Mouse (Mus musculus): ENCODE measurements around the gene Phlpp2. TPM values are rescaled to one million over a fixed set of nuclear protein-coding genes. Genes with fewer than 3 reads are reported as not detected.

The Phlpp2 gene
- polyA plus RNA-seq, 1 experiment from 2014 or later: 2.4 TPM

GRCm38 (mm10) chr8:109904928-109905668 is 36.8 kb downstream of the Phlpp2 start:
- H3K27ac ChIP-seq: no peak overlapping the region; the same call in 1 of the 2 replicates
- H3K27me3 ChIP-seq (replicated peaks): no peaks in the 10 kb centered on the region
- H3K4me2 ChIP-seq (replicated peaks): no peak overlapping the region
- ATAC-seq: peak; percentile 94
- H3K9me3 ChIP-seq: no peaks in the 10 kb centered on the region
- peaks cover 6% of the 10 kb centered on the region; the same call in 1 of the 2 replicates for H3K36me3 ChIP-seq
- WGBS: 80% methylated on average over 1 of the region's 1 CpGs
- H3K4me3 ChIP-seq (replicated peaks): no peak overlapping the region
- H3K9ac ChIP-seq: no peak overlapping the region
- H3K4me1 ChIP-seq (replicated peaks): no peaks in the 10 kb centered on the region

- H3K9ac ChIP-seq: no peak overlapping the region
- H3K27me3 ChIP-seq (replicated peaks): no peaks in the 10 kb centered on the region
- H3K9me3 ChIP-seq: no peaks in the 10 kb centered on the region
- no peaks in the 10 kb centered on the region for H3K4me1 ChIP-seq (replicated peaks)
- 96% methylated on average over 3 of the region's 3 CpGs for WGBS
- H3K4me2 ChIP-seq (replicated peaks): no peak overlapping the region
- H3K27ac ChIP-seq: no peak overlapping the region
- peaks cover 6% of the 10 kb centered on the region; the same call in 1 of the 2 replicates for H3K36me3 ChIP-seq
- ATAC-seq: no peak
- H3K4me3 ChIP-seq (replicated peaks): no peak overlapping the region
These were observed 38.6 kb downstream of the Phlpp2 start for GRCm38 (mm10) chr8:109906907-109907306.

GRCm38 (mm10) chr8:109907376-109907775 is 39.0 kb downstream of the Phlpp2 start:
- H3K4me1 ChIP-seq (replicated peaks): no peaks in the 10 kb centered on the region
- H3K4me2 ChIP-seq (replicated peaks): no peak overlapping the region
- ATAC-seq: no peak
- peaks cover 6% of the 10 kb centered on the region; the same call in 1 of the 2 replicates for H3K36me3 ChIP-seq
- no peaks in the 10 kb centered on the region for H3K9me3 ChIP-seq
- H3K4me3 ChIP-seq (replicated peaks): no peak overlapping the region
- WGBS: 94% methylated on average over 4 of the region's 4 CpGs
- H3K9ac ChIP-seq: no peak overlapping the region
- no peaks in the 10 kb centered on the region for H3K27me3 ChIP-seq (replicated peaks)
- no peak overlapping the region for H3K27ac ChIP-seq

DNA sequence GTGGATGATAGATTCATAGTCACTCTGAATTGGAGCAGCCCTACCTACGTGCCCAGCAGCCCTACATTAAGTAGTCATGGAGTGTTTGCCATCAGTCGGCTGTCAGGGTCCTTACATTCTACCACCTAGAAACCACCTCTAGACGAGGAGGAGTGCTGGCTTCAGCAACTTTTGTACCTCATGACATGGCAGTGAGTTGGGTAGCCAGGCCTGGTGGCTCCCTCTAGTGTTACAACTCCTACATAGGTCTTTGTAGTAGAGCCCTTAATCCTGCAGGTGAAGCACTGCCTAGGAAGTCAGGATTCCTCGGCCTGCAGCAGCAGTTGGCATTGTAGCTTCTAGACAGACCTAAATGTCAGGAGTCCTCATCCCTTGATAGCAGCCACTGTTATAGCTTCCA is 48.9 kb downstream of the Phlpp2 start:
- Histone ChIP-seq H3K4me2 (replicated peaks) (no peak overlapping the region), H3K36me3 (peaks cover 3% of the 10 kb centered on the region; the same call in 1 of the 2 replicates)
- peak; percentile 68; the same call in 1 of the 2 replicates for ATAC-seq

DNA sequence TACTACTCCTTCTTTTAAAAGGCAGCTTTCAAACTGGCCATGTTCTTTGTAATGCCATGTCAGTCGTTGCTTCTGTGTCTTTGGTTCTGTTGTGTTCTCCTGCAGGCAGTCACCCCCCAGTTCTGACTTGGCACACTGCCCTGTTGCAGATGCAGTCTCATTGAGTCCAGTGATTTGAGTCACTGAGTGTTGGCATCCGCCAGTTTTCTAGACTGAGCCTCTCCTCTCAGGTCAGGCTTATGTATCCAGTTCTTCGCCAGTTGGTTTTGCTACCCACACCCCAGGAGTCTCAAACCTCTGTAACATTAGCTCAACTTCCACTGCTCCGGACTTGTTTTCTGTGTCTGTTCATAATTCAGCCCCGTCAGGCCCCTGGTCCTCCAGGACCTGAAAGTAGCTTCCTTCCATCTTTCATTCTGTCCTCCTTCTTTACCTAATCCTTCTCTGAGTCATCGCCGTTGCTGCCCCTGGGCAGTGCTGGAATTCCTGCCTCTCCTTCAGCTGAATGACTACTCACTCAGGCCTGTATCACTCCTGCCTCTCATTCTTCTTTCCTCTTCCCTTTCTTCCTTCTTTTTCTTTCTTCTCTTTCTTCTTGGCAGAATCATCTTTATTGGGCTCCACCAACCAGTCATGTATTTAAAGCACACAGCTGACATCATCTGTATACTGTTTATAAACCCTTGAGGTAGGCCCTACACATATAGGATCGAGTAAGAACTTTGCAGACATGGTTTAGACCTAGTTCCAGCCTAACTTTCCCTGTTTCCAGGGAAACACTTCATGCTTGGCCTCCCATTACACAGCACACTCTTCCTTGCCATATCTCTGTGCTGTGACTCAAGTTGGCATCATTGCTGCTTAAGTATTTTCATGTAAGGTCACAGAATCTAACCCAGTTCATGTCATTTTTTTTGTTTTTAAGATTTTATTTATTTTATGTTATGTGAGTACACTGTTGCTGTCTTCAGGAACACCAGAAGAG is 52.4 kb downstream of the Phlpp2 start:
- Histone ChIP-seq H3K27me3 (replicated peaks) (no peaks in the 10 kb centered on the region), H3K9me3 (no peaks in the 10 kb centered on the region), H3K27ac (no peak overlapping the region), H3K4me2 (replicated peaks) (no peak overlapping the region), H3K9ac (no peak overlapping the region), H3K4me1 (replicated peaks) (peaks cover 6% of the 10 kb centered on the region; the same call in 1 of the 2 replicates), H3K36me3 (peaks cover under 1% of the 10 kb centered on the region; the same call in 1 of the 2 replicates), H3K4me3 (replicated peaks) (no peak overlapping the region)
- no peak for ATAC-seq
- WGBS: 79% methylated on average over 8 of the region's 8 CpGs

More for the DNA sequence above, 48.9 kb downstream of the Phlpp2 start:
- Histone ChIP-seq H3K4me3 (replicated peaks) (no peak overlapping the region), H3K27me3 (replicated peaks) (no peaks in the 10 kb centered on the region), H3K9me3 (no peaks in the 10 kb centered on the region), H3K4me1 (replicated peaks) (peaks cover 3% of the 10 kb centered on the region; the same call in 1 of the 2 replicates), H3K9ac (no peak overlapping the region), H3K27ac (no peak overlapping the region)
- 42% methylated on average over 4 of the region's 4 CpGs for WGBS

DNA sequence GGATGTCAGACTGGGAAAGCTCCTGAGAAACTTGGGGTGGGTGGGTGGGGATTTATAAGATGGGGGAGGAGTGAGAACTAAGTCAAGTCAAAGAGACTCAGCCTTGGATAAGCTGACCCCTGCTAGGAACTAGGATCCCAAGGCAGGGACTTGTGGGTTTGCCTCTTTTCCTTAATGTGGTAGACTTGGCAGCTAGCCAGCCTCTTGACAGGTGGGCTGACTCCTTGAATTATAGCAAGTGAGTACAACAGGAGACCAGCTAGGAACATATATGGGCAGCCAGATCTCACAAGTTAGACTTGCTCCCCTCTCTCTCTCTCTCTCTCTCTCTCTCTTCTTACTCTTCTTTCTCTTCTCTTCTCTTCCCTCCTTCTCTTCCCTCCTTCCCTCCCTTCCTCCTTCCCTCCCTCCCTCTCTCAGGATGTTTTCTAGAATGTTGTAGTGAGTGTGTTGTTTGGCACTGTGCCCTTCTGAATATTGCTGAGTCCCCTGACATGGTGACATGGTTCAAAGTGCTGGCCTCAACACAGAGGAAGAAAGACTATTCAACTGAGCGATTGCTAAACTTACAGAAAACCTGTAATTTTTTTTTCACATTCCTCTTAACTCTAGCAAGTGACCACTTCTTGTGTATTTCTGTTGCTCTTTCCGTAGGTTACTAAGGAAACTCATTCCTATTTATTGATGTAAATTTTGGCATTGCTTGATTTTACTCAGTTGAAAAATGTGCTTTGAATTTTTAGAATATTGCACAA is 73.4 kb downstream of the Phlpp2 start:
- Histone ChIP-seq H3K9me3 (no peaks in the 10 kb centered on the region), H3K36me3 (peaks cover 15% of the 10 kb centered on the region), H3K9ac (no peak overlapping the region), H3K4me1 (replicated peaks) (peaks cover 4% of the 10 kb centered on the region; the same call in 1 of the 2 replicates), H3K4me3 (replicated peaks) (no peak overlapping the region), H3K4me2 (replicated peaks) (no peak overlapping the region), H3K27ac (no peak overlapping the region), H3K27me3 (replicated peaks) (no peaks in the 10 kb centered on the region)
- 83% methylated on average over 2 of the region's 2 CpGs for WGBS
- ATAC-seq: no peak

DNA sequence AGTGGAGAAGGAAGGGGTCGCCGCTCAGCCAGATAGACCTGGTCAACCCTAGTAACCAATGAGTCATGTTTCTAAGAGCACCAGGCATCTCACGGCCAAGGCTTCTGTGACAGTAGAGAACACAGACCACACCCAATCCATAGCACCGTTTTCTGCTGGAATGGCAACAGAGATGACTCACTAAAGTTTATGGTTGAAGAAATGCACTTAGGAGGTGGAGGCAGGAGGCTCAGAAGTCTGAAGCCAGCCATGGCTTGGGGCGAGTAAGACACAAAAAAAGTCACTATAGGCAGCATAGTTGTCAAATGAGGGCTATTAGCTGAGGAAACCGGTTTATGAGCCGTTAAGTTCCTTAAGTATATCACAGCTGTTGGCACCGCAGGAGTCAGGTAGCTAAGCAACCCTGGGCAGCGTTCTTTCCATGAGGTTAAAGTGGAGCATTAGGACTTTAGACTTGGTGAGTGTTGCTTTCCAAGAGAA is 76.9 kb downstream of the Phlpp2 start:
- no peak overlapping the region for H3K9ac ChIP-seq
- H3K9me3 ChIP-seq: no peaks in the 10 kb centered on the region
- H3K36me3 ChIP-seq: peaks cover 1% of the 10 kb centered on the region
- peaks cover 9% of the 10 kb centered on the region; the same call in 1 of the 2 replicates for H3K27me3 ChIP-seq (replicated peaks)
- no peak overlapping the region for H3K4me3 ChIP-seq (replicated peaks)
- H3K4me1 ChIP-seq (replicated peaks): peaks cover 13% of the 10 kb centered on the region
- WGBS: 40% methylated on average over 9 of the region's 9 CpGs
- no peak overlapping the region for H3K4me2 ChIP-seq (replicated peaks)
- no peak overlapping the region for H3K27ac ChIP-seq
- ATAC-seq: peak; percentile 59

DNA sequence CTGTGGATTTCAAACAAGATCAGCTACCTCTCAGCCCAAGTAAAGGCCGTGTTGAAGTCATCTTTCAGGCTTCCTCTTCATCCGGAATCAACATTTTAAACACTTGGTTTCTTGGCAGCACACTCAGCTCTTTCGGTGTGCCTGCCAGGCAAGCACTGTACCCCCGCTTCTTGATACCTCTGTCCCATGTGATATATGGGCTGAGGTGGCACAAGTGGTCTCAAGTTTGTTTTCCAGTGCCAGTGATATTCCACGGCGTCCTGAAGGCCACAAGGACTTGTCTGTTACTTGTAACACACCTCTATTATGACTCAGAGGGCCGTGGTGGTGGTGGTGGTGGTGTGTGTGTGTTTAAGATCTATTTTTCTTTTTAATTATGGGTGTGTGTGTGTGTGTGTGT is 77.4 kb downstream of the Phlpp2 start:
- Histone ChIP-seq H3K27me3 (replicated peaks) (peaks cover 9% of the 10 kb centered on the region; the same call in 1 of the 2 replicates), H3K9ac (no peak overlapping the region), H3K4me2 (replicated peaks) (no peak overlapping the region), H3K4me1 (replicated peaks) (peaks cover 13% of the 10 kb centered on the region), H3K36me3 (no peaks in the 10 kb centered on the region), H3K4me3 (replicated peaks) (no peak overlapping the region), H3K27ac (no peak overlapping the region), H3K9me3 (no peaks in the 10 kb centered on the region)
- no peak; the same call in 1 of the 2 replicates for ATAC-seq
- 72% methylated on average over 7 of the region's 7 CpGs for WGBS

- 87% methylated on average over 7 of the region's 7 CpGs for WGBS
These were observed 77.9 kb downstream of the Phlpp2 start for GRCm38 (mm10) chr8:109946272-109946671.

DNA sequence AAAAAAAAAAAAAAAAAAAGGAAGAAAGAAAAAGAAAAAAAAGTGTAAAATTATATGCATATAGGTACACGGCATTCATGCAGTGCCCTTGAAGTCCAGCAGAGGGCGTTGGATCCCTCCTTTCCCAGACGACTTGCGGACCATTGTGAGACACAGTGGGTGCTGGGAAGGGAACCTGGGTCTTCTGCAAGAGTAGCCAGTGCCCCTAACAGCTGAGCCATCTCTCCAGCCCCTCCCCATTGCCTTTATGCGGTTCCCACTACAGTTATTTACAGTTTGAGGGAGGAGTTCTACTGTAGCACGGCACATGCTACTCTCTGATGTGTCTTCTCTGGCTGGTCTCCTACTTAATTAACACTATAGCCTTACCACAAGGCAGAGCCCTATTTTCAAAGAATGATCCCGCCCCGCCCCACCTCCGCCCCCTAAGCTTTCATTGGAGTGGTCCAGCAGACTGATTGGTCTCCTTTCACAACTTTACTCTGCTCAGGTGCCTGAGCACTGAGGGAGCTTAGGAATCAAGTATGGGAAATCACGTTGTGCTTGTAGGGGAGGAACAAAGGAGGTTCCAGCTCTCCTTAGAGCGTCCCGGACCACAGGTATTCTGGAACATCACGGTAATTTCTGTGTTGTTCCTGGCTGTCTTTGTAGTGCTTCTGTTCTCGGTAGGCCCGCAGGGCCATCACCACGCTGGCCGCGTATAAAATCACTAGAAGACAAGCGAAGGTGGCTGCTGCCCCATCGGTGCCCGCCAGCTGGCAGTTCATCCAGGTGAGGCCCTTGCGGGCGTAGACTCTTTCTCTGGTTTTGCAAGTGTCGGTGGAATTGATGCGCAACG is 79.3 kb downstream of the Phlpp2 start:
- no peaks in the 10 kb centered on the region for H3K36me3 ChIP-seq
- no peaks in the 10 kb centered on the region for H3K9me3 ChIP-seq
- H3K27ac ChIP-seq: no peak overlapping the region
- peaks cover 9% of the 10 kb centered on the region; the same call in 1 of the 2 replicates for H3K27me3 ChIP-seq (replicated peaks)
- 4% methylated on average over 26 of the region's 26 CpGs for WGBS
- no peak for ATAC-seq
- H3K4me1 ChIP-seq (replicated peaks): peaks cover 13% of the 10 kb centered on the region
- peak overlapping the region; percentile 19 for H3K4me3 ChIP-seq (replicated peaks)
- peak overlapping the region; percentile 53 for H3K4me2 ChIP-seq (replicated peaks)
- H3K9ac ChIP-seq: no peak overlapping the region

More at GRCm38 (mm10) chr8:109946272-109946671, 77.9 kb downstream of the Phlpp2 start:
- H3K4me3 ChIP-seq (replicated peaks): no peak overlapping the region
- H3K9me3 ChIP-seq: no peaks in the 10 kb centered on the region
- no peak overlapping the region for H3K9ac ChIP-seq
- no peaks in the 10 kb centered on the region for H3K36me3 ChIP-seq
- peaks cover 13% of the 10 kb centered on the region for H3K4me1 ChIP-seq (replicated peaks)
- peaks cover 9% of the 10 kb centered on the region; the same call in 1 of the 2 replicates for H3K27me3 ChIP-seq (replicated peaks)
- H3K27ac ChIP-seq: no peak overlapping the region
- no peak for ATAC-seq
- no peak overlapping the region for H3K4me2 ChIP-seq (replicated peaks)

DNA sequence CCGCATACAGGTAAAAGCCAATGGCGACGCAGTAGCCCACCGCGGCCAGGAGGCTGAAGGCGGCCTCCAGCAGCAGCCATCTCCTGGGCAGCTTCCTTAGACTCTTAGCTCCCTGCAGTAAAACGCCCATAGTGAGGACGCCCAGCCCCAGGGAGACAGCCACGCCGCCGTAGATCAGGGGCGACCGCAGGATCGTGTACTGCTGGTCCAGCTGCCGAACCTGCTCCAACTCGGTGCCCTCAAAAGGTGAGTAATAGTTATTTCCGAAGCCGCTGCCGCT is 79.9 kb downstream of the Phlpp2 start:
- Histone ChIP-seq H3K9me3 (no peaks in the 10 kb centered on the region), H3K9ac (no peak overlapping the region), H3K27ac (no peak overlapping the region), H3K27me3 (replicated peaks) (peaks cover 9% of the 10 kb centered on the region; the same call in 1 of the 2 replicates), H3K4me2 (replicated peaks) (peak overlapping the region; percentile 53), H3K4me3 (replicated peaks) (peak overlapping the region; percentile 19), H3K4me1 (replicated peaks) (peaks cover 13% of the 10 kb centered on the region), H3K36me3 (no peaks in the 10 kb centered on the region)
- no peak for ATAC-seq
- 5% methylated on average over 19 of the region's 19 CpGs for WGBS

Data from intestine, embryonic 15.5 days (tissue).